Mouse (Mus musculus): Measurements from ENCODE around the gene Zglp1. TPM values are rescaled to one million over a fixed set of nuclear protein-coding genes. Genes with fewer than 3 reads are reported as not detected.

Gene Zglp1
- not detected for polyA plus RNA-seq (2014; fragmentation: Illumina TruSeq; extraction: RNeasy Lipid Tissue Mini Kit (QIAGEN cat#74804))

DNA sequence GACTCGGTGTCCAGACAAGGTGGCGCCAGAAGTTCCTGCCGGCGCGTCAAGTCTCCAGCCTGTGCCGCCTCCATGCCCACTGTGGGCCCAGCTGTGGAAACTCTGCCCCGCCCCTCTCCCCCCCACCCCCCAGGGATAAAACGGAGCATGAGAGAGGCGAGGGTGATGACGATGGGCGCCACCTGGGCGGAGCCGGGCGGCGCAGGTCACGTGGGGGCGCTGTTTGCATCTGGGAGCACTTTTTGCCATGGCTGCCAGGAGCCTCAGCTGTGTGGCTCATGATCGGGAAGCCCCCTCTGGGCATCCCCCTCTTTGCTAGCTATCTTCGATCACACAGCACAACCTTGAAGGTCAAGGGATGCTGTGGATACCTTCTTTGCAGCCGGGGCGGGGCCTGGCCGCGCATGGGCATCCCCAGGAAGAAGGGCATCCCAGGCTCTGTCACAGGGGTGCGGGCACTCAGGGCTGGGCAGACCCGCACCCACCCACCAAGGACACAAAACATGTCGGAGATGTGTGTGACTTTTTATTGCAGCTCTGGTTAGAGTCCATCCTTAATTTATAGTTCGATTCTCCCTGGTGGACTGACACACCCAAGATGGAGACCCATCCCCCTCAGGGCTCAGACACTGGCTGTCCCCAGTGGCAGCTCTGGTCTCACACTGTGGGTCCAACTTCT lies at the start of gene Zglp1:
TSS of gene Zglp1 (minus strand) at position 88 of the 679 bp plus-strand sequence.

DNA sequence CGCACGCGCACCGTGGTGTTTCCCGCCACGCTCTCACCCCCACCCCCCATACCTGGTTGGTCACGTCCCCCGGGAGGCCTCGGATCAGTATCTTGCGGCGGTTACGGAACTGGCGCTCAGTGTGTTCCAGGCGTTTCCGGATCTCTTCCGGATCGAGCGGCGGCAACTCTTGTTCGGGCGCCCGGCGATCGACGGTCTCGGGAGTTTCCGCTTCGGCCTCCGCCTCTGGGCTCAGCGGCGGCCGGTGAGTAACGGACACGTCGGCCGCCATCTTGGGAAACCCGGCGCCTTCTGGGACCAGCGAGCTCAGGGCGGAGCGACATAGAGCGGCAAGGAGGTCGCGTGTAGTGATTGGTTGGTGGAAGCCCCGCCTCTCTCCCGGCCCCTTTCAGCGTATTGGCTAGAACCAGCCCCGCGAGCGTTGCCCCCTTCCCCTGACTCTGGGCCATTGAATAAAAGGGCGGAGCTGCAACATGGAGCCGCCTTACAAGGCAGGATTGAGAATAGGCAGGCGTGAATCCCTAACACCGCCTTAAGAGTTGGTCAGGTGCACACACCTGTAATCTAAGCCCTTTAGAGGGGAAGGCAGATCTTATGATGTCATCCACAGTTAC lies 24.9 kb upstream of the Zglp1 start, which contains the start of the genes Gm38431 and Raver1:
TSS of gene Gm38431 (minus strand) at position 291 of the 614 bp plus-strand sequence.
TSS of gene Raver1 (minus strand) at position 302 of the 614 bp plus-strand sequence.

DNA sequence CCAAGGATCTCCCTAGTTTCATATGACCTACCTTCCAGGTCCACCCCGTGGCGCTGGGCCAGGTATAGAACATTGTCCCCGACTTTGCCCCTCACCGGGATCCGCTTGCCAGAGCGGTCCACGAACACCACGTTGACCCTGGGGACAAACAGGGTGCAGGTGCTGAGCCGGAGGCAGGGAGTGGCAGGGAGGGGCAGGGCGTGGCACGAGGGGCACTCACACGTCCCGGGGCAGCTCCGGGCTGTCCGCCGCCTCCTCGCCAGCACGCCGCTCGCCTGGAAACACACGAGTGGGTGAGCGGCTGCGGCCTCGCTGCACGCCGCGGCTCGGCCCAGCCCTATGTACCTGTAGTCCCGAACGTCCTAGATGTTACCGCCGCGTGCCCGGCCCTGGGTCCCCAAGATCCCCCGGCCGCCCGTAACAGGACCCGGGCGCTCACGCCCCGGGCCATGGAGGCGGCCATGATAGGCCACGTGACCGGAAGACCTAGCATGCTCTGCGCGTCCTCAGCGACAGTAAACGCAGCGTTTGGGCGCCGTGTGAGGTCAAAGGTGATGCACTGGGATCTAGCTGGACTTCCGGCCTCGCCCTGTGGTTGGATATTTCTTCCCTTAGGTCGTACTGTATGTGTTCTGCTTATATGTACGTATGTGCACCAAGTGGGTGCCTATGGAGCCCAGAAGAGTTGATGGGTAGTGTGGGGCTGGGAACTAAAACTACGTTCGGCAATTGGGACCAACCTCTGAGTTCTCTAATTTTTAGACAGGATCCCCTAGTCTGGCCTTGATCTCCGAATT lies 6.3 kb upstream of the Zglp1 start, which contains the start of the genes Gm49373 and Fdx1l:
TSS of gene Gm49373 (minus strand) at position 53 of the 797 bp plus-strand sequence.
TSS of gene Fdx1l (minus strand) at position 571 of the 797 bp plus-strand sequence.

DNA sequence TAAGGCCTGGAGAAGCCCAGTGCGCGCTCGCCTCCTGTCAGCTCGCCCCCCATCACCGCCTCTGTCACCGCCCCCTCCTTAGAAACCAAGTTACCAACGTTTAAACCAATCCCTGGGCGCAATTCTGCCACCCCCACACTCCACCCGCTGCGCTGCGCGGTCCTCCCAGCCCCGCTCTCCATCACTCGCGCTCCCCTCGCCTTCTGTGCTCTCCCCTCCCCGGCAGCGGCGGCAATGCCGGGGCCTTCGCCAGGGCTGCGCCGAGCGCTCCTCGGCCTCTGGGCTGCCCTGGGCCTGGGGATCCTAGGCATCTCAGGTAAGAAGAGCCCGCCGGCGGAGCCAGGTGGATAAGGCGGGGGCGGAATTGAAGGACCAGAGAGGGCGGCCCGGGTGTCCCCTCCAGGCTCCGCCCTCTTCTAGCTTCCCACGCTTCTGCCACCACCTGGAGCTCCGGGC lies 35.0 kb downstream of the Zglp1 start, which contains the start of gene Icam5:
TSS of gene Icam5 (plus strand) at position 178 of the 456 bp plus-strand sequence.

GRCm38 (mm10) chr9:21029291-21030054 lies 37.4 kb downstream of the Zglp1 start, which contains the start of gene Icam4:
Icam4 (plus strand) TSS chr9:21029373.

DNA sequence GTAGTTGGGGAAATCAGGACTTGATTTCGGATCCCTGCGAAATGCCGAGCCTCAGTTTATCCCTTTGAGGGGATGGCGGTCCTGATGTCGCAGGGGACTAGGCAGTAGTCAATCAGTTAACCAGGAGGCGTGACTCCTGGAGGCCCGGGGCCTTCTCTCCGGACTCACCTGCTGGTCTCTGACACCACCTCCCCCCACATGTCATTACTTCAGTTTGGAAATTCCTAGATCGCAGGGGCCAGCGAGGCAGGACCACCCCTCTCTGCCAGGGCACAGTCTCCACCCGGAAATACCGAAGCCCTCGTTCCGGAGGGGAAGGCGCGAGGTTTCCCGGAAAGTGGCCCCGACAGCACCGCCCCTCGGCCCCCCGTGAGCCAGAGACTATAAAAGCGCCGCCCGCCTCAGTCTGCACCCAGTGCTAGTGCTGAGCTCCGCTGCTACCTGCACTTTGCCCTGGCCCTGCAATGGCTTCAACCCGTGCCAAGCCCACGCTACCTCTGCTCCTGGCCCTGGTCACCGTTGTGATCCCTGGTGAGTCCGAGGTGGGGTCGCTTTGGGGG lies 51.2 kb downstream of the Zglp1 start, which contains the start of gene Icam1:
TSS of gene Icam1 (plus strand) at position 415 of the 560 bp plus-strand sequence.

Other genes starting within 250 kb of the Zglp1 start
- gene Rdh8, start 248.6 kb downstream of the Zglp1 start, polyA plus RNA-seq (2014; fragmentation: Illumina TruSeq; extraction: RNeasy Lipid Tissue Mini Kit (QIAGEN cat#74804)) = not detected
- gene A230050P20Rik, start 198.5 kb downstream of the Zglp1 start, polyA plus RNA-seq (2014; fragmentation: Illumina TruSeq; extraction: RNeasy Lipid Tissue Mini Kit (QIAGEN cat#74804)) = 2.5 TPM
- gene Angptl6, start 187.4 kb downstream of the Zglp1 start, polyA plus RNA-seq (2014; fragmentation: Illumina TruSeq; extraction: RNeasy Lipid Tissue Mini Kit (QIAGEN cat#74804)) = not detected
- gene Ppan, start 178.9 kb downstream of the Zglp1 start, polyA plus RNA-seq (2014; fragmentation: Illumina TruSeq; extraction: RNeasy Lipid Tissue Mini Kit (QIAGEN cat#74804)) = 0.40 TPM
- gene Eif3g, start 168.5 kb downstream of the Zglp1 start, polyA plus RNA-seq (2014; fragmentation: Illumina TruSeq; extraction: RNeasy Lipid Tissue Mini Kit (QIAGEN cat#74804)) = 23.3 TPM
- 19.1 TPM for gene Dnmt1, start 107.2 kb downstream of the Zglp1 start, polyA plus RNA-seq (2014; fragmentation: Illumina TruSeq; extraction: RNeasy Lipid Tissue Mini Kit (QIAGEN cat#74804))
- 1.7 TPM for gene S1pr2, start 90.3 kb downstream of the Zglp1 start, polyA plus RNA-seq (2014; fragmentation: Illumina TruSeq; extraction: RNeasy Lipid Tissue Mini Kit (QIAGEN cat#74804))
- 0.63 TPM for gene Mrpl4, start 64.4 kb downstream of the Zglp1 start, polyA plus RNA-seq (2014; fragmentation: Illumina TruSeq; extraction: RNeasy Lipid Tissue Mini Kit (QIAGEN cat#74804))
- 4.0 TPM for gene Icam1, start 51.1 kb downstream of the Zglp1 start, polyA plus RNA-seq (2014; fragmentation: Illumina TruSeq; extraction: RNeasy Lipid Tissue Mini Kit (QIAGEN cat#74804))
- not detected for gene Icam4, start 37.7 kb downstream of the Zglp1 start, polyA plus RNA-seq (2014; fragmentation: Illumina TruSeq; extraction: RNeasy Lipid Tissue Mini Kit (QIAGEN cat#74804))
- not detected for gene Icam5, start 35.0 kb downstream of the Zglp1 start, polyA plus RNA-seq (2014; fragmentation: Illumina TruSeq; extraction: RNeasy Lipid Tissue Mini Kit (QIAGEN cat#74804))
- not detected for gene Gm49373, start 6.0 kb upstream of the Zglp1 start, polyA plus RNA-seq (2014; fragmentation: Illumina TruSeq; extraction: RNeasy Lipid Tissue Mini Kit (QIAGEN cat#74804))
- gene Fdx1l, start 6.5 kb upstream of the Zglp1 start, polyA plus RNA-seq (2014; fragmentation: Illumina TruSeq; extraction: RNeasy Lipid Tissue Mini Kit (QIAGEN cat#74804)) = not detected
- 0.54 TPM for gene Gm38431, start 24.9 kb upstream of the Zglp1 start, polyA plus RNA-seq (2014; fragmentation: Illumina TruSeq; extraction: RNeasy Lipid Tissue Mini Kit (QIAGEN cat#74804))
- gene Raver1, start 24.9 kb upstream of the Zglp1 start, polyA plus RNA-seq (2014; fragmentation: Illumina TruSeq; extraction: RNeasy Lipid Tissue Mini Kit (QIAGEN cat#74804)) = 16.4 TPM
- gene Tyk2, start 64.2 kb upstream of the Zglp1 start, polyA plus RNA-seq (2014; fragmentation: Illumina TruSeq; extraction: RNeasy Lipid Tissue Mini Kit (QIAGEN cat#74804)) = 1.4 TPM
- gene Cdc37, start 82.9 kb upstream of the Zglp1 start, polyA plus RNA-seq (2014; fragmentation: Illumina TruSeq; extraction: RNeasy Lipid Tissue Mini Kit (QIAGEN cat#74804)) = 11.9 TPM
- gene Pde4a, start 98.6 kb upstream of the Zglp1 start, polyA plus RNA-seq (2014; fragmentation: Illumina TruSeq; extraction: RNeasy Lipid Tissue Mini Kit (QIAGEN cat#74804)) = 0.60 TPM
- gene Keap1, start 172.3 kb upstream of the Zglp1 start, polyA plus RNA-seq (2014; fragmentation: Illumina TruSeq; extraction: RNeasy Lipid Tissue Mini Kit (QIAGEN cat#74804)) = 9.5 TPM
- not detected for gene S1pr5, start 181.3 kb upstream of the Zglp1 start, polyA plus RNA-seq (2014; fragmentation: Illumina TruSeq; extraction: RNeasy Lipid Tissue Mini Kit (QIAGEN cat#74804))
- gene Atg4d, start 198.2 kb upstream of the Zglp1 start, polyA plus RNA-seq (2014; fragmentation: Illumina TruSeq; extraction: RNeasy Lipid Tissue Mini Kit (QIAGEN cat#74804)) = 0.80 TPM
- 3.7 TPM for gene Kri1, start 220.9 kb upstream of the Zglp1 start, polyA plus RNA-seq (2014; fragmentation: Illumina TruSeq; extraction: RNeasy Lipid Tissue Mini Kit (QIAGEN cat#74804))
- gene Cdkn2d, start 224.3 kb upstream of the Zglp1 start, polyA plus RNA-seq (2014; fragmentation: Illumina TruSeq; extraction: RNeasy Lipid Tissue Mini Kit (QIAGEN cat#74804)) = 3.8 TPM
- 0.74 TPM for gene Ap1m2, start 245.2 kb upstream of the Zglp1 start, polyA plus RNA-seq (2014; fragmentation: Illumina TruSeq; extraction: RNeasy Lipid Tissue Mini Kit (QIAGEN cat#74804))